Mouse (Mus musculus) CD8-positive naive resting alpha-beta T cell, adult 57 days (primary cell): ENCODE measurements around the gene P2ry4. TPM values are rescaled to one million over a fixed set of nuclear protein-coding genes. Genes with fewer than 3 reads are reported as not detected.

ENCODE experiments used
- total RNA-seq: library from RNA; stranded (reverse); gene quantifications from one replicate; pipeline ENCODE4 v1.2.4, GENCODE M21; 2023

Gene P2ry4
- total RNA-seq: not detected

GRCm38 (mm10) chrX:100594791-100595190 lies at the start of gene P2ry4:
Gene P2ry4, minus strand, starts transcription at chrX:100594869.

GRCm38 (mm10) chrX:100625802-100626793 lies 31.4 kb upstream of the P2ry4 start, which contains the start of gene Pdzd11:
Gene Pdzd11, minus strand, starts transcription at chrX:100626568.

GRCm38 (mm10) chrX:100625546-100625801 lies 30.8 kb upstream of the P2ry4 start, which contains the start of gene Kif4:
Gene Kif4, plus strand, starts transcription at chrX:100625737.

GRCm38 (mm10) chrX:100605314-100605713 lies 10.6 kb upstream of the P2ry4 start, which contains the start of gene Arr3:
Gene Arr3, plus strand, starts transcription at chrX:100605497.

GRCm38 (mm10) chrX:100571951-100572350 lies 22.7 kb downstream of the P2ry4 start, which contains the start of gene Awat1:
Gene Awat1, plus strand, starts transcription at chrX:100572251.

Other genes with a start within 250 kb of the P2ry4 start
- not detected for gene Otud6a, start 165.9 kb downstream of the P2ry4 start, total RNA-seq
- 0.24 TPM for gene Awat2, start 152.2 kb downstream of the P2ry4 start, total RNA-seq
- gene Igbp1, start 100.6 kb downstream of the P2ry4 start, total RNA-seq: 63.4 TPM
- not detected for gene Dgat2l6, start 70.0 kb downstream of the P2ry4 start, total RNA-seq
- gene Awat1, start 22.6 kb downstream of the P2ry4 start, total RNA-seq: not detected
- gene Arr3, start 10.6 kb upstream of the P2ry4 start, total RNA-seq: not detected
- gene Kif4, start 30.9 kb upstream of the P2ry4 start, total RNA-seq: 0.31 TPM
- 19.0 TPM for gene Pdzd11, start 31.7 kb upstream of the P2ry4 start, total RNA-seq
- gene Gdpd2, start 135.0 kb upstream of the P2ry4 start, total RNA-seq: not detected
- gene Dlg3, start 172.9 kb upstream of the P2ry4 start, total RNA-seq: 7.6 TPM